Mouse (Mus musculus): ENCODE data around the gene Tuba3a.

DNA sequence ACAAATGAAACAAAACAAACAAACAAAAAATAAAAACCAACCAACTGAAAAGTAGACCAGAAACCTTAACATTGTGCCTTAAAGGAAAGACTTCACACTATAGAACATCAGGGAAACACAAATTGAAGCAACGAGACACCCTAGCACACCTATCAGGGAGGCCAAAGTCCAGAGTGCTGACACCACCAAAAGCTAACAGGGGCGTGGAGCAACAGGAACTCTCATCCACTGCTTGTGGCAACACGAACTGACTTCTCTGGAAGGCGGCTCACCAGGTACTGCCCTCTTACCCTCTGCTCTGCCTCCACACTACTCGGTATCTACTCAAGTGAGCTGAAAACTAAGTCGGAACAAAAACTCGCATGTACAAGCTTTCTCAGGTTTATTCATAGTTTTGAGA, 6.4 kb upstream of the Tuba3a start:
- TF ChIP-seq CTCF (IDR thresholded peaks at IDR 0.05; ENCODE audit: low read depth, low read length) (no peak), POLR2A (IDR thresholded peaks at IDR 0.05; ENCODE audit: extremely low read depth, insufficient read depth, low read length) (no peak)
